Mouse (Mus musculus) midbrain, embryonic 13.5 days (tissue): ENCODE data around the gene Msh5. TPM values are rescaled to one million over a fixed set of nuclear protein-coding genes. Genes with fewer than 3 reads are reported as not detected.

Experiments
- ATAC-seq: fragments of 200-750 bp; cut with Nextera tagmentation; 2 replicates; pipeline ENCODE4 v1.8.0; 2017; ENCODE audit warnings: mild to moderate bottlenecking, moderate TSS enrichment, moderate library complexity
- H3K27ac ChIP-seq: fragments of 300-500 bp; sonication (generic); 2 replicates; pipeline ENCODE4 v1.5.1; 2015; ENCODE audit warnings: inconsistent platforms, mild to moderate bottlenecking, moderate library complexity
- H3K27me3 ChIP-seq: fragments of 300-500 bp; sonication (generic); 2 replicates; pipeline ENCODE4 v1.6.1; 2015; ENCODE audit warnings: mild to moderate bottlenecking, inconsistent platforms
- H3K36me3 ChIP-seq: fragments of 300-500 bp; sonication (generic); 2 replicates; pipeline ENCODE4 v1.6.1; 2015; ENCODE audit warnings: mild to moderate bottlenecking, inconsistent platforms
- H3K4me1 ChIP-seq: fragments of 300-500 bp; sonication (generic); replicated peaks from 2 replicates; pipeline ENCODE4 v1.6.1; 2015; ENCODE audit warnings: inconsistent platforms
- H3K4me2 ChIP-seq: fragments of 300-500 bp; sonication (generic); replicated peaks from 2 replicates; pipeline ENCODE4 v1.6.1; 2015; ENCODE audit warnings: moderate library complexity, mild to moderate bottlenecking, inconsistent platforms
- H3K4me3 ChIP-seq: fragments of 300-500 bp; sonication (generic); replicated peaks from 2 replicates; pipeline ENCODE4 v1.5.1; 2015; ENCODE audit warnings: mild to moderate bottlenecking, inconsistent platforms
- H3K9ac ChIP-seq: fragments of 300-500 bp; sonication (generic); replicated peaks from 2 replicates; pipeline ENCODE4 v1.6.1; 2015; ENCODE audit warnings: mild to moderate bottlenecking, inconsistent platforms
- H3K9me3 ChIP-seq: fragments of 300-500 bp; sonication (generic); 2 replicates; pipeline ENCODE4 v1.6.1; 2016; ENCODE audit warnings: mild to moderate bottlenecking, inconsistent platforms
- WGBS: fragments of 180-500 bp; shearing (Covaris S2); methylation state at CpG from one replicate; pipeline ENCODE4 v1.1.7; 2015; 5-methylcytosine and 5-hydroxymethylcytosine counted together
- polyA plus RNA-seq: library from polyadenylated mRNA; unstranded; fragments of >200 nt; fragmentation: Nextera tagmentation; extraction: Ambion mirVana; gene quantifications from 2 replicates; pipeline ENCODE4 v1.2.1, GENCODE M21; 2015

The Msh5 gene
- polyA plus RNA-seq, 1 experiment from 2014 or later = 3.7 TPM

DNA sequence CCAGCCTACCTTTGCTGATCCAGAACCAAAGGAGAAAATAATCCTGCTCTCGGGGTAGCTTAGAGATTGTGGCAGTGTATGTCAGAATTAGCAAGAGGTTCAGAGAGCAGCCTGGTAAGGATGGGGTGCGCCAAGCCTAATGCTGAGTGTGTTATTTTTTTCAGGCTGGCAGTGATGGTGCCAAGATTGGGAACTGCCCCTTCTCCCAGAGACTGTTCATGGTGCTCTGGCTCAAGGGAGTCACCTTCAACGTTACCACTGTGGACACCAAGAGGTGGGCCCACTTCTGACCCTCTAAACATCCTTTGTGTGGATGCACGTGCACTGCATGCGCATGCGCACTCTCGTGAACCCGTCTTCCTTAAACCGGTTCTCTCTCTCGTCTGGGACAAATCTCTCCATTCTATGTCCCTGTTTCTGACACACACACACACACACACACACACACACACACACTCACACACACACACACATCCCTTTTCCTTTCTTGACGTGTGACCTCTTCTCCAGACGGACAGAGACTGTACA lies 5.8 kb upstream of the Msh5 start:
- peak overlapping the region; percentile 76 for H3K9ac ChIP-seq

DNA sequence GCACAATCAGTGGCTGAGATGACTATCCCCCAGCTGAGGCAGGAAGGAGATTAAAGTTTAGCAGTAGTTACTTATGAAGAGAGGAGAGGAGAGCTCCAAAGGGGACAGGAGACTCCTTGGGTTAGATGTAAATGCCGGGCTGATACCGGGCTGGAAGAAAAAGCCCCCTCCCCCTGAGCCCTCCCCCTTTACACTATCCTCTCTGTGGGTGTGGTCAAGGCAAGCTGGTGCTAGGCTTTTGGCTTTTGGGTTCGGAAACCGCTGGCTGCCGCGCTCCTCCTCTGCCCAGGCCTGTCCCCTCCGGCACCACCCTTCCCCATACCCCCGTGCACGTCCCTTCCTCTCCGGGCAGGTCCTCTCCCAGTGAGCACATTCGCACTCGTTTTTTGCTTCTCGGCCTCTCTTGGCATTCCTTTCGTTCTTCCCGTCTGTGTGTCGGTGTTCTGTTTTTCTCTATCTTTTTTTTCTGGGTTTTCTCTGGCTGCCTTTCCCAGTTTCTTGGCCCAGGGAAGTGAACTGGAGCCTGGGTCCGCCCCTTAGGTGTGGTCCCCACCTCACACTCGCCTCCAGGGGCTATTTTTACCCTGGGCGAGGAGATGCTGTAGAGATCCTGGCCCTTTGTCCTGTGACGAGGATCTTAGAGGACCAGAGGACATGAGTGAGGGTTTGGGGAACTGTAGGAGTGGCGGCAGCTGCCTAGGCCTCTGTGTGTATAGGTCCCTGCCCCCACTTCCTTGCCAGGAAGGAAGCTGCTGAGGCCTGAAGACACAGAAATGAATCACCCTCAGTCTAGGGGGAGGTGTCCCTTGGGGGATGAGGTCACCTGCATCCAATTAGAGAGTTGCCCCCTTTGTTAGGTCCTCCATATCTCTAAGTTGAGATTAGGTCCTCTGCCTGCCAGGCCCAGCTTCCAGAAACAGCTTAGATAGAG lies 4.9 kb upstream of the Msh5 start:
- H3K9ac ChIP-seq = peak overlapping the region; percentile 76
- H3K36me3 ChIP-seq = peaks cover 25% of the 10 kb centered on the region
- peak overlapping the region; percentile 46 for H3K4me3 ChIP-seq
- peak; percentile 43 for ATAC-seq
- no peaks in the 10 kb centered on the region for H3K9me3 ChIP-seq
- H3K4me2 ChIP-seq = peak overlapping the region; percentile 69
- H3K27ac ChIP-seq = peak overlapping the region; percentile 90
- H3K27me3 ChIP-seq = no peaks in the 10 kb centered on the region
- whole genome bisulfite sequencing = 2% methylated on average over 21 of the region's 21 CpGs
- peaks cover 58% of the 10 kb centered on the region for H3K4me1 ChIP-seq

More for the DNA sequence above, 5.8 kb upstream of the Msh5 start:
- H3K4me3 ChIP-seq = peak overlapping the region; percentile 46
- peaks cover 52% of the 10 kb centered on the region for H3K4me1 ChIP-seq
- WGBS = 77% methylated on average over 12 of the region's 12 CpGs
- H3K27ac ChIP-seq = peak overlapping the region; percentile 90
- no peaks in the 10 kb centered on the region for H3K27me3 ChIP-seq
- peak overlapping the region; percentile 69 for H3K4me2 ChIP-seq
- H3K36me3 ChIP-seq = peaks cover 25% of the 10 kb centered on the region
- no peaks in the 10 kb centered on the region for H3K9me3 ChIP-seq
- ATAC-seq = no peak

DNA sequence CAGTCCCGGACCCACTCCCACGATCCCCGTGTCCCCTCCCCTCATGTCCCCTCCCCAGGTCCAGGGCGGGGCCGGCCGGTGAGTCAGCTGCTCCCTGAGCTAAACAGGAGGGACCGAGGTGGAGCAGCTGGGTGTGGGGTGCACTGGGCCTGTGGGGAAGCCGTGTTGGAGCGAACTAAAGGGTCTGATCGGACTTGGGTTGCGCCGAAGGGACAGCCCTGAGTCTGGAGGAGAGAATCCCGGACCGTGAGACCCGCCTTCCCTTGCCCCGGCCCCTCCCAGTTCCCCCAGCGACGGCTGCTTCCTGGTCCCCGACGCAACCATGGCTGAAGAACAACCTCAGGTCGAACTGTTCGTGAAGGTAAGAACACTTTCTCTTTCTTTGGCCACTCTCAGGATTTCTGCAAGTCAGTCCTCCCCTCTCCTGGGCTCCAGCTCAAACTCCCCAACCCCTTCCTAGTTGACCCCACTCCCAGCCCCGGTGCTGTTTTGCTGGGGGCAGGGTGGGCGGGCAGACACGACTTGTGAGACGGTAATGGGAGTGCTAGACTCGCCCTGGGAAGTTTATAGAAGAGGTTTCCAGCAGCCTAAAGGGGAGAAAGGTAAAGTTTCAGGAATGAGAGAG lies 3.7 kb upstream of the Msh5 start:
- no peaks in the 10 kb centered on the region for H3K27me3 ChIP-seq
- H3K36me3 ChIP-seq = peaks cover 16% of the 10 kb centered on the region
- peak overlapping the region; percentile 46 for H3K4me3 ChIP-seq
- peak overlapping the region; percentile 88 for H3K27ac ChIP-seq
- under 1% methylated on average over 27 of the region's 27 CpGs for WGBS
- no peak for ATAC-seq
- peak overlapping the region; percentile 69 for H3K4me2 ChIP-seq
- peaks cover 67% of the 10 kb centered on the region for H3K4me1 ChIP-seq
- H3K9me3 ChIP-seq = no peaks in the 10 kb centered on the region
- peak overlapping the region; percentile 71 for H3K9ac ChIP-seq

- Histone ChIP-seq H3K27me3 (no peaks in the 10 kb centered on the region), H3K4me3 (peak within 1 kb of the TSS; percentile 46), H3K4me2 (peak within 1 kb of the TSS; percentile 69), H3K36me3 (peaks cover 13% of the 10 kb centered on the region), H3K9me3 (no peaks in the 10 kb centered on the region), H3K9ac (peak within 1 kb of the TSS; percentile 71), H3K27ac (peak within 1 kb of the TSS; percentile 88), H3K4me1 (peaks cover 67% of the 10 kb centered on the region)
- WGBS = 4% methylated on average over 11 of the region's 11 CpGs
- peak; percentile 10; the same call in 1 of the 2 replicates for ATAC-seq
Measured at GRCm38 (mm10) chr17:35049561-35050016, 3.0 kb upstream of the Msh5 start, which contains the start of gene Clic1. Gene Clic1, plus strand, starts transcription at chr17:35049966.

GRCm38 (mm10) chr17:35048932-35049440 lies 2.4 kb upstream of the Msh5 start:
- Histone ChIP-seq H3K27ac (no peak overlapping the region), H3K4me1 (peaks cover 67% of the 10 kb centered on the region), H3K27me3 (no peaks in the 10 kb centered on the region), H3K4me2 (peak overlapping the region; percentile 69), H3K9me3 (no peaks in the 10 kb centered on the region), H3K36me3 (peaks cover 7% of the 10 kb centered on the region), H3K4me3 (no peak overlapping the region), H3K9ac (no peak overlapping the region)
- WGBS = 65% methylated on average over 5 of the region's 5 CpGs
- ATAC-seq = no peak

DNA sequence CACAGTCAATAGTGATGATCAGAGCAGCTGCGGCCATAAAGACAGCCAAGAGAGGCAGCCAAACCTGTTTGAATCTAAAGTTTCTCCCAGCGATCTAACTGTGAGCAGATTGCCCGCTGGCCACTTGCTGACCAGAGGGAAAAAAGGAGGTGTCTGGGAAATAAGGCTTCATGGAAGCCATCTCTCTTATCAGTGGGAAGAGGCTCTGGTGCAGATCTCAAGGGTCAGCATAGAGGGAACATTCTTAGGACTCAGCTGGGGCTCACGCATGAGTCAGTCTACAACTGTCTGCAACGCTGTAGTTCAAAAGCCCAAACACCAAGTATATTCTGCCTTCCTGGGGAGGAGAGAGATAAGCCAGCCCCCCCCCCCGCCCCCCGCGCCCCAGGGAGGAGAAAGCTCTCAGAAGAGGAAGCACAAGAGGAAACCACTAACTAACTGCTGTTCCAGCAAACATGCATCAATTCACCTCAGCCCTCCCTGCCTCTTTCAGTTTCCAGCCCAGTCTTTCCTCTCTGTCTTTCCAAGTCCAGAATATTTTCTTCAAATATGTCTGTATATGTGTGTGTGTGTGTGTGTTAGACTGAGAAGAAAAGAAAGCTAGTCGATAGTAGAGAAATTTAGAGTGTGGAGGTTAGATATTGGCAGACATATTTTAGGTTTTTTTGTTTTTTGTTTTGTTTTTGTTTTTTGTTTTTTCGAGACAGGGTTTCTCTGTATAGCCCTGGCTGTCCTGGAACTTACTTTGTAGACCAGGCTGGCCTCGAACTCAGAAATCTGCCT lies 1.8 kb upstream of the Msh5 start:
- Histone ChIP-seq H3K4me2 (no peak overlapping the region), H3K27ac (peak overlapping the region; percentile 17; the same call in 1 of the 2 replicates), H3K27me3 (no peaks in the 10 kb centered on the region), H3K9me3 (no peaks in the 10 kb centered on the region), H3K36me3 (peaks cover 3% of the 10 kb centered on the region; the same call in 1 of the 2 replicates), H3K4me3 (no peak overlapping the region), H3K4me1 (peaks cover 67% of the 10 kb centered on the region), H3K9ac (no peak overlapping the region)
- no peak for ATAC-seq
- 42% methylated on average over 11 of the region's 11 CpGs for WGBS

GRCm38 (mm10) chr17:35047688-35048087 lies 1.1 kb upstream of the Msh5 start:
- H3K27ac ChIP-seq = 0 out of 2 replicates have a peak overlapping the region, but pooled peaks have one; percentile 17
- peaks cover 63% of the 10 kb centered on the region for H3K4me1 ChIP-seq
- H3K9ac ChIP-seq = no peak overlapping the region
- WGBS = 55% methylated on average over 1 of the region's 1 CpGs
- no peaks in the 10 kb centered on the region for H3K9me3 ChIP-seq
- no peak overlapping the region for H3K4me2 ChIP-seq
- H3K27me3 ChIP-seq = no peaks in the 10 kb centered on the region
- ATAC-seq = no peak
- H3K4me3 ChIP-seq = no peak overlapping the region
- no peaks in the 10 kb centered on the region; the same call in 1 of the 2 replicates for H3K36me3 ChIP-seq

DNA sequence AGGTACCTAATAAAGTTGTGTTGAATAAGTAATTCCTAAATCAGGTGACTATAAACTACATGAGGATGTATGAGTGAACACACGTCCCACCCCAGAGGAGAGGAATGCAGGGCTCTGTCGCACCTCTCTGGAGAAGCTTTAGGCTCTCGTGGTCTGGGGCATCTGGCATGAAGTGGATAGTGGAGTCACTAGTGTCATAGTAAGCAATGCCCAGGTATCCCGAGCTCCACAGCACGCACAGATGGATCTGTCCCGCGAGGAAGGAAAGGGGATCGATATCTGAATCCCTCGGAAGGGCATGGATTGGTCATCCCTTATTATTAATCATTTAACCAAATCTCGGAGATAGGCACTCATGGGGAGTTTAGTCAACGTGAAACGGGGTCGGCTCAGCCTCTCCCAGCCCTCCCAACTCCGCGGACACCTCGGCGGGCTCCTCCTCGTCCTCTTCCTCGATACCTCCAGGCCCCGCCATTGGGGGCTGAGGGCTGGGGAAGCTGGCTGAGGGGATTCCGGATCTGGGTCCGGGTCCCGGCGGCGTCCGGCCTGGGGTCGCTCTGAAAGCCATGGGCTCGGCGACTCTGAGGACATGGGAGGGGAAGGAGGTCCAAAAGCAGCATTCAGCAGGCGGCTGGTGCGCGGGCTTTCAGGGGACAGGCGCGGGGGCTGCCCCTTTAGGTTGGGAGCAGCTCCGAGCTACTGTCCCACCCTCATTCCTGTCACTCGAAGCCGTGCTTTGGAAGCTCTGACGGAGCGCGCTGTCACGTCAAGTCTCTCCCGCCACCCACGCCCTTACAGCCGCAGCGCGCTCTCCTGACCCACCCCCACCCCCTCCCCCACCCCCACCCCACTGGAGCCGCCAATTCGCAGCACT lies 501 bp downstream of the Msh5 start:
- WGBS = 7% methylated on average over 40 of the region's 48 CpGs
- peak; percentile 82 for ATAC-seq

DNA sequence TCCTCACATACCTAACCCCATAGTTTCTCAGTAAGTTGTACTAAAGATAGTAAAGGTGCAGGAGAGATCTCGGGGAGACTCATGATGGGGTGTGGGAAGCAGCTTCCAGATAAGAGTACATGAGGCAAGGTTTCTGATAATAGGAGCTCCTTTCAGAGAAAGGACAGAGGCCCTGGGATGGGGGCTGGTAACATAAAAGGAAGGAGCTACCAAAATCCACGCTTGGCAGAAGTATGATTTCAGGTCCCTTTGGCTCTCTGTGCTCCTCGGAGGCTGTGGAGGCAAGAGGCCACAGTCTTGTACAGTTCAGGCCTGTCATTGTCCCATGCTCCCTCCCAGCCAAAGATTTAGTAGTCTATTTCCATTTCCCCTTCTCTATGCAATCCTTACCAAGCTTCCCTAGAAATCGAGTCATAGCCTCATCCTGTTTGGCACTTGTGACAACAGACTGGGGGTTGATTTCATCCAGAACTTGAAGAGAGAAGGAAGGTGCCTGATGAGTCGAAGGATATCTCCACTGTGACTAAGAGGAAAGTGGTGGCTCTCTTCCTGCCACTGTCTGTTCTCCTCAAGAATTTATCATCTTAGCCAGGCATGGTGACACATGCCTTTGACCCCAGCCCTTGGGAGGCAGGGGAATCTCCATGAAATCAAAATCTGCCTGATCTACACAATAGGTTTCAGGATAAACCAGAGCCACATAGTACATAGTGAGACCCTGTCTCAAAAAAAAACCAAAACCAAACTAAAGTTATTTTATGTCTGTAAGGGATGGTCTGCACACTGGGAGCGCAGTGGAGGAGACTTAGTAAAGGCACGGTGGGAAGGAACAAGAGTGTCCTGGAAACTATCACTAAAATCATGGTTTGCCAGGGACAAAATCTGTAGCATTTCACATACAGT lies 1.4 kb downstream of the Msh5 start:
- H3K36me3 ChIP-seq = no peaks in the 10 kb centered on the region
- H3K4me3 ChIP-seq = peak overlapping the region; percentile 50
- ATAC-seq = no peak

More for the DNA sequence above, 501 bp downstream of the Msh5 start:
- Histone ChIP-seq H3K9me3 (no peaks in the 10 kb centered on the region), H3K36me3 (no peaks in the 10 kb centered on the region), H3K4me2 (peak overlapping the region; percentile 95), H3K4me1 (peaks cover 47% of the 10 kb centered on the region), H3K27me3 (no peaks in the 10 kb centered on the region), H3K4me3 (peak overlapping the region; percentile 50), H3K27ac (0 out of 2 replicates have a peak overlapping the region, but pooled peaks have one; percentile 19), H3K9ac (peak overlapping the region; percentile 75)

GRCm38 (mm10) chr17:35043794-35044193 lies 2.8 kb downstream of the Msh5 start:
- no peak for ATAC-seq
- no peaks in the 10 kb centered on the region for H3K27me3 ChIP-seq
- WGBS = 92% methylated on average over 4 of the region's 4 CpGs
- no peaks in the 10 kb centered on the region for H3K36me3 ChIP-seq
- H3K27ac ChIP-seq = no peak overlapping the region
- H3K4me1 ChIP-seq = peaks cover 27% of the 10 kb centered on the region
- H3K4me2 ChIP-seq = no peak overlapping the region
- H3K9me3 ChIP-seq = no peaks in the 10 kb centered on the region
- H3K9ac ChIP-seq = no peak overlapping the region
- H3K4me3 ChIP-seq = no peak overlapping the region

More for the DNA sequence above, 1.4 kb downstream of the Msh5 start:
- Histone ChIP-seq H3K27me3 (no peaks in the 10 kb centered on the region), H3K27ac (no peak overlapping the region), H3K4me1 (peaks cover 40% of the 10 kb centered on the region), H3K9ac (no peak overlapping the region), H3K9me3 (no peaks in the 10 kb centered on the region), H3K4me2 (peak overlapping the region; percentile 95)
- 89% methylated on average over 7 of the region's 7 CpGs for WGBS
